In genomic region chr9:104183181-104183580, GRCm38 (mm10) we compare ENCODE assay signal across 20 mouse cellular contexts. TPM values are rescaled to one million over a fixed set of nuclear protein-coding genes. Genes with fewer than 3 reads are reported as not detected.
DNase-seq lines count a peak whose midpoint lies in the region; TF ChIP-seq lines count a peak whose summit lies in the region.
"Had no signal": no experiment of that assay in that cellular context is flagged by ENCODE, and none has a peak within 500 bp of the region (broad histone marks: within the 10 kb centered on the region; RNA-seq: fewer than 3 reads in every experiment).

No protein-coding gene starts in this region.

- intact Hi-C loops in gastrocnemius, adult 2 months (cut with DNase I) = no loop called here
- intact Hi-C loops in heart, postnatal 10 days (cut with DNase I) = no loop called here

- H3K27ac ChIP-seq in gastrocnemius, adult 2 months = peak overlapping the region; percentile 56
- H3K27ac ChIP-seq: embryonic facial prominence, embryonic 13.5 days; embryonic facial prominence, embryonic 15.5 days; forebrain, embryonic 10.5 days; forebrain, embryonic 12.5 days had no signal

- no peak overlapping the region for H3K4me3 ChIP-seq in gastrocnemius, adult 2 months
- H3K4me3 ChIP-seq: embryonic facial prominence, embryonic 13.5 days; embryonic facial prominence, embryonic 15.5 days; erythroblast, embryonic 14.5 days; forebrain, embryonic 10.5 days; forebrain, embryonic 12.5 days had no signal

- peak; percentile 37 for DNase-seq in gastrocnemius, adult 2 months
- no peak for DNase-seq in gastrocnemius, postnatal 10 days
- DNase-seq in heart, adult 11 months = peak; percentile 58
- DNase-seq in heart, postnatal 10 days = no peak
- no peak for DNase-seq in testis, postnatal 10 days (ENCODE audit: low spot score)
- DNase-seq: adrenal gland, adult 2 months; adrenal gland, postnatal 10 days; adrenal gland, postnatal 25 days; cerebellum, adult 11 months; cerebellum, adult 18-20 months; cerebellum, adult 8-10 months; cerebellum, adult 9-11 months; cerebellum, postnatal 14 days; cerebellum, postnatal 36 days; embryo, embryonic 11 days had no signal

- no peak for TF ChIP-seq CTCF in gastrocnemius, adult 2 months (IDR thresholded peaks at IDR 0.05)

RNA-seq across cellular contexts. Expression of gene Ackr4, which starts 56.4 kb away (rescaled TPM):
- total RNA-seq in gastrocnemius, adult 2 months (2021) = under 1 TPM; 0.61 to 0.71 TPM
- 1 to 10 TPM; 1.9 to 3.6 TPM for total RNA-seq in gastrocnemius, postnatal 10 days (2021)
- 1 to 10 TPM; 4.8 to 8.8 TPM for total RNA-seq in heart, postnatal 10 days (2021)

Comparison
In these comparisons a context has a peak if more than half of its experiments do, and no peak if none do; other contexts are left out.
1. DNase-seq: peak in gastrocnemius, adult 2 months (single experiment) and heart, adult 11 months (single experiment); none in gastrocnemius, postnatal 10 days (single experiment), heart, postnatal 10 days (0 of 2) and testis, postnatal 10 days (single experiment).